Mouse (Mus musculus) splenic B cell, adult 2 months (primary cell): ENCODE measurements around the gene Gpr119.
A peak's percentile ranks its signal among the peaks of the same experiment; 100 is the strongest.

ENCODE experiments used
- DNase-seq: peaks from one replicate; pipeline ENCODE4 v3.0.0-alpha.2; 2011; ENCODE audit warnings: low read depth, low spot score
- H3K27me3 ChIP-seq: 2 replicates; pipeline ENCODE4 v1.6.1; 2012; ENCODE audit warnings: mild to moderate bottlenecking, low read length, moderate library complexity, mixed read lengths; ENCODE audit not compliant: control insufficient read depth, poor library complexity, insufficient read depth, severe bottlenecking
- H3K36me3 ChIP-seq: 2 replicates; pipeline ENCODE4 v1.6.1; 2012; ENCODE audit warnings: mild to moderate bottlenecking, low read length, moderate library complexity, mixed read lengths; ENCODE audit not compliant: control insufficient read depth, poor library complexity, insufficient read depth, severe bottlenecking

Gene Gpr119

DNA sequence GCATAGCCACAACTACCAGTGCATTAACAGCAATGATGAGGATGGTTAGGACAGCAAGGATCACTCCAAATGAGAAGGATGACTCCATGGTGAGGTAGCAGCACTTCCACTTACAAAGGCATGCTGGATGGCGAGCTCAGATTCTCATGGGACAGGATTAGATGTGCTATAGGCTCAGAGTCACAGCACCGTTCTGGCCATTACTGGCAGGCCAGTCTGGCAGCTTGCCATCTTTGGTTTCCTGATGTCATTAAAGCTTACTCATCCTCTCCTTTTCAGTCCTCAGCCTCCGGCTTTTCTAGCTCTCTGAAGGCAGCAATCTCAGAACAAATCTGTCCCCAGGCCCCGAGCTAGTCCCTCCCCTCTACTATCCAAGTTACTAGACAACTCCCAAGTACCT, at the start of gene Gpr119:
Gene Gpr119 (minus strand): TSS at position 308 of the 400 bp plus-strand sequence.
- no peak for DNase-seq
- H3K27me3 ChIP-seq, result no peaks in the 10 kb centered on the region
- H3K36me3 ChIP-seq, result no peaks in the 10 kb centered on the region

DNA sequence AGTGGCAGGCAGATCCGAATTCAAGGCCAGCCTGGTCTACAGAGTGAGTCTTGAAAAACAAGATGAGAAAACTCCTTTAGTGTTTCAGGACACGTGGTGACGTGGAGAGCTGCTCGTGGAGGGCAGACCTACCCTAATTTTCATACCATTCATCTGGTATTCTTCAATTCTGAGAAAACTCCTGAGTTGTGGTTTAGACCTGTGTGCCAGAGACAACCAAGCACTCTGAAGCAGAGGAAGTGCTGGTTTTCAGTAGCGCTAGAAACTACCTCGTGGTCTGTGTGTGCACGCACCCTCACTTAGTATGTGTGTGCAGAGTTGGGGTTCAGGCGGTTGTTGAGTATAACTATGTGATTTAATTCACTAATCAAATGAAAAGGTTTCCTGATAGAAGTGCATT, 38.6 kb upstream of the Gpr119 start:
- Histone ChIP-seq H3K36me3 (no peaks in the 10 kb centered on the region), H3K27me3 (no peaks in the 10 kb centered on the region)
- DNase-seq, result no peak

DNA sequence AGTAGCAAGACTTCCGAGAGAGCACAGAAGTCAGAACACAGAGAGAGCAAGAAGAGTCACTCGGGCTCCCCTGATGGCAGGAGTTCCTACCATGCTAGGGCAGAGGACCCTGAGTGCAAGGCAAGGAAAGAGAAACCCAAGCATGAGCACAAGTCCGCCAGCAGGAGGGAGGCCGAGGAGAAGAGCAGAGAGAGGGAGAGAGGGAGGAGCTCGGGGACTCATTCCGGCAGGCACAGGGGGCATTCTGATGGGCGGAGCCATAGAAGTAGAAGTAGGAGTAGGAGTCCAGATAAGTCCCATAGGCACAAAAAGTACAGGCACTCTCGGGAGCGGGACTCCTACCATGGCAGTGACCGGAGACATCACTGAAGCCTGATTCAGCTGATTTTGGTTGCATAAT, 35.4 kb upstream of the Gpr119 start:
- DNase-seq, result no peak
- Histone ChIP-seq H3K27me3 (no peaks in the 10 kb centered on the region), H3K36me3 (no peaks in the 10 kb centered on the region)

DNA sequence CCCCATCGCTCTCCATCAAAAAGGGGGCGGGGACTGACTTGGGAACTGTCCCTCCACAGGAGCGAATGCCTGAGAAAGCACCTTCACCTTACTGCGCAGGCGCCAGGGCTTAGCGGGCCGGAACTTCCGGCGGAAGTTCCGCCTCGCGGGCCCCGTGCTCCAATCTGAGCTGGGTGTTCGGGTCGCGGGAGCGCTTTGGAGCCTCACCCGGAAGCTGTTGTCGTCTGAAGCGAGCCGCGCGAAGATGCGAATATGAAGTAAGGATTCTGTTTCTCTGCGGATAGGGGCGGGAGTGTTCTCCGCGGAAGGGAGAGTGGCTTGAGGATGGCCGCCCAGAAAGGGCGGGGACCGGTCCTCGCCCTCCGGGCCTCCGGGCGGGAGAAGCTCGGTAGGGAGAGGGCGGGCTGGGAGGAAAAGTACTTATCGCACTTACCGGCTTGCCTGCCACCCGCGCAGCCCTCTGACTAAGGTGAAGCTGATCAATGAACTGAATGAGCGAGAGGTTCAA, 20.6 kb upstream of the Gpr119 start, which contains the start of gene Rbmx2:
Gene Rbmx2 (plus strand): TSS at position 141 of the 508 bp plus-strand sequence.
- DNase-seq, result peak; percentile 92
- Histone ChIP-seq H3K36me3 (no peaks in the 10 kb centered on the region), H3K27me3 (no peaks in the 10 kb centered on the region)

DNA sequence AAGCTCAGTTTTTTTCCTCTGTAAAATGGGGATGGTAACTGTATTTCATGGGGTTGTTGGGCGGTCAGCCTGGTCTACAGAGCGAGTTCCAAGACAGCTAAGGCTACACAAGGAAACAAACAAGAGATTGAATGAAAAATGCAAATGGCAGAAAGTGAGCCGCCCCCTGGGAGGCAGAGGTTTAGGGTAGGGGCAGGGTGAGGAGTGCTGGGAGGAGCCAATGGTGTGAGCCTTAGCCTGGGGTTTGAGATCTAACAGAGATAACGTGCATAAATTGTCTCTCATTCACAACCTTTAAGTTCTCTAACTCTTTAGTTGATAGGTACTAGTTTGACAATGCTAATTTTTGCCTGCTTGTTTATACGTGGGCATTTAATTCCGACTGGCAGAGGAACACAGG, 20.2 kb upstream of the Gpr119 start:
- no peaks in the 10 kb centered on the region for H3K27me3 ChIP-seq
- H3K36me3 ChIP-seq, result no peaks in the 10 kb centered on the region
- DNase-seq, result no peak

DNA sequence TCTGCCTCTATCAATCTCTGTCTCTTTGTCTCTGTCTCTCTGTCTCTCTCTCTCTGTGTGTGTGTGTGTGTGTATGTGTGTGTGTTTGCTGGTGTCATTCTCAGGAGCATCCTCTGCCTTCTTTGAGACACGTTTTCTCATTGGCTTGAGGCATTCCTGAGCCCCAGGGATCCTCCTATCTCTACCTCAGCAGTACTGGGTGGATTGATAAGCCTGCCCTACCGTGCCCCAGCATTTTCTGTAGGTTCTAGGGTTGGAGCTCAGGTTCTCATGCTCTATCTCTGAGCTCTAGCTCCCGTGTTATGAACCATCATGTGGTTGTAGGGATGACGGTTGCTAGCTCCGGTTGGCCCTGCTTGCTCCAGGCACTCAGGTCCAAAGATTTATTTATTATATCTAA, 9.6 kb upstream of the Gpr119 start:
- no peaks in the 10 kb centered on the region for H3K36me3 ChIP-seq
- H3K27me3 ChIP-seq, result no peaks in the 10 kb centered on the region
- no peak for DNase-seq

DNA sequence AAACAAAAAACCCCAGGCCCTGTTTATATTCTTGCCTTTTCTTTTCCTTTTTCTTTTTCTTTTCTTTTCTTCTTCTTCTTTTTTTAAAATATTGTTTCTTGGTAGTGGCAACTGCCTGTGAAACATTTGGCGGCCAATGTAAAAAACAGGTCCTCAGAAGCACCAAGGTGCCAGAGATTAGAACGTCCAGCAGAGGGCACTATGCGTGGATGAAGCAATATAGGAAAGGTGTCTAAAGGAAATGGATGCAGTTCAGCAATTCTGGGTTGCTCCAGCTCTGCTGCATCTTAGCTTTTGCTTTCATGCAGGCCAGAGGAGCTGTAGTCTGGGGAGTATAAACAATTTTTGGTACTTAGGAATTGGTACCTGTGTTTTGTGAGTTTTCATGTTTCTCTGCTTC, 9.2 kb upstream of the Gpr119 start:
- Histone ChIP-seq H3K36me3 (no peaks in the 10 kb centered on the region), H3K27me3 (no peaks in the 10 kb centered on the region)
- DNase-seq, result peak; percentile 69

DNA sequence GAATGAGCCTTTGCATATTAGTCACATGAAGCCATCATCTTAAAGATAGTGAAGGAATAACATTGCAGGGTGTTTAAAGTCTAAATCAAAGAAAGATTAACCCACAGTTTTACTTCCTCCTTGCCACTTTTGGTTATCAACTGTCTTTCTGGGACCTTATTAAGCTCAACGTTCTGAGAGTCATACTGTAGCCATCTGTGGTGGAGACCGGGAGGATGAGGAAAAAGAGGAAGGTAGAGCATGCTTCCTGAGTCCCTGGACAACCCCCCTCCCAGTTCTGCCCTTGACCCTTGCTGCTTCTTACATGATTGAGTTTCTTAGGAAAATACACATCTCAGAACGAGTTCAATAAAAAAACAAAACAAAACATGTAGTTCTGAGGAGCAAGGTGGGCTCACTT, 2.6 kb downstream of the Gpr119 start:
- no peak for DNase-seq
- Histone ChIP-seq H3K27me3 (no peaks in the 10 kb centered on the region), H3K36me3 (no peaks in the 10 kb centered on the region)

DNA sequence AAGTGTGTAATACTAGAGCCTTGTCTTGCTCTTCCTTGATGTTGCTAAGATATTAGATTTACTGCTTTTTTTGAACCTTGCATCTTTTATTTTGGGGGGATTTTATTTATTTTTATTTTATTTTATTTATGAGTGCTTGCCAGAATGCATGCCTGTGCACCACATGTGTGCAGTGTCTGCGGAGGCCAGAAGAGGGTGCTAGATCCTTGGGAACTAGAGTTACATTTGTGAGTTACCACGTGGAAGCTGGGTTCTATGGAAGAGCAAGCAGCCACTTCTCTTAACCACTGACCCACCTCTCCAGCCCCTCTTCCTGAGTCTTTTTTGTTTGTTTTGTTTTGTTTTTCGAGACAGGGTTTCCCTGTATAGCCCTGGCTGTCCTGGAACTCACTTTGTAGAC, 4.7 kb downstream of the Gpr119 start:
- DNase-seq, result peak; percentile 0
- Histone ChIP-seq H3K36me3 (no peaks in the 10 kb centered on the region), H3K27me3 (no peaks in the 10 kb centered on the region)

DNA sequence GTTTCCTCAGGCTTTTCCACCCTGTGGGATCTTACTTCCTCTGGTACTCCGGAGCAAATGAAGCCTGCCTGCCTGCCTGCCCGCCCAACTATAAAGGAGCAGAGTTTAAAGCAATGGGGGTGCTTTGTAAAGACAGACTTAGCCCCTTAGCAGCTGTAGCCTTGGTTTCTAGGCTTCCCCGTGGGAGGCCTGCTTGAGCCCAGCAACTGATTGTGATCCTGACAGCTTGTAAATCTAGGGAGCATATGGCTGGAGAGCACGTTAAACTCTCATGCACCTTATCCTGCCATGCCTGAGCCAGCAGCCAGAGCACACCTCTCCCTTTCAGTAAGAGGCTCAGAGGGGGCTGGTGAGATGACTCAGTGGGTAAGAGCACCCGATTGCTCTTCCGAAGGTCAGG, 7.5 kb downstream of the Gpr119 start:
- no peaks in the 10 kb centered on the region for H3K27me3 ChIP-seq
- DNase-seq, result no peak
- H3K36me3 ChIP-seq, result no peaks in the 10 kb centered on the region

DNA sequence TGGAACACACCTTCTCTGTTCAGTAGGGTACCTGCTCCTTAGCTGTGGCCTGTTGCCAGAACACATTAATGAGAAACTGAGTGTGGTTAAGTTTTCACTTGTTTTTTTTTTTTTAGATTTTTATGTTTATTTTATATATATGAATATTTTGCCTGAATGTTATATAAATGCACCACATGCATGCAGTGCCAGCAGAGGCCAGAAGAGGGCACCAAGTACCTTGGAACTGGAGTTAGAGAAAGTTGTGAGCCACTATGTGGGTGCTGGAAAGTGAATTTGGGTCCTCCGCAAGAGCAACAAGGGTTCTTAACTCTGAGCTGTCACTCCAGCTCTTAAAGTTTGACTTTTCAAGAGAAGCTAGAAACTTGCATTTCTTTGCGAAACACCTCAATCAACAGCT, 30.2 kb downstream of the Gpr119 start:
- H3K36me3 ChIP-seq, result no peaks in the 10 kb centered on the region
- no peaks in the 10 kb centered on the region for H3K27me3 ChIP-seq
- DNase-seq, result peak; percentile 48

DNA sequence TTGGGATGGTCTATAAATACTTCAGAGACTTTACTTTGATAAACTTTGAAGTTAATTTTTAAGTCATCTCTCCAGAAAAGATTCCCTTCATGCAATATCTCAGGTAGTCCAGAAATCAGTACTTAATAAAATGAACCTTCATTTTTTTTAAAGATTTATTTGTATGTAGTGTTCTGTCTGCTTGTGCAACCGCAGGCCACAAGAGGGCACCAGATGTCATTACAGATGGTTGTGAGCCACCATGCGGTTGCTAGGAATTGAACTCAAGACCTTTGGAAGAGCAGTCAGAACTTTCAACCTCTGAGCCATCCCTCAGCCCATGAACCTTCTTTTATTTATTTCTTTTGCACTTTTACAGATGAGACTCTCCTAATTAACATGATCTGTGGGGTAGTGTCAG, 37.2 kb downstream of the Gpr119 start:
- DNase-seq, result peak; percentile 30
- peaks cover 2% of the 10 kb centered on the region; the same call in 1 of the 2 replicates for H3K36me3 ChIP-seq
- H3K27me3 ChIP-seq, result no peaks in the 10 kb centered on the region

DNA sequence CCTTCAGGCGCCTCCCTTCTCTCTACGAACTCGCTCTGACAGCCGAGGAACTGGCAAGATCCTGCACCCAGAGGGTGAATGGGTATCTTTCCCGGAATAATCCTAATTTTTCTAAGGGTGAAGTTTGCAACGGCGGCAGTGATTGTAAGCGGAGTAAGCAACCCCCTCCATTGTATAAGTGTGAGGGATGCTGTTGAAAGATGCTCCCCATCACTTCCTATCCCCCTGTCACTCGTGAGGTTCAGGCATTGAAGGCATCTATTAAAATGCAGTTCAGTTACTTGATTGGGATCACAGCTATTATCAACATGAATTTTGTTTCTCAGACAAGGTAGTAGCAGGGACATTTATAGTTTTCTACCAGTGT, 50.2 kb downstream of the Gpr119 start:
- Histone ChIP-seq H3K36me3 (no peaks in the 10 kb centered on the region), H3K27me3 (no peaks in the 10 kb centered on the region)
- no peak for DNase-seq

DNA sequence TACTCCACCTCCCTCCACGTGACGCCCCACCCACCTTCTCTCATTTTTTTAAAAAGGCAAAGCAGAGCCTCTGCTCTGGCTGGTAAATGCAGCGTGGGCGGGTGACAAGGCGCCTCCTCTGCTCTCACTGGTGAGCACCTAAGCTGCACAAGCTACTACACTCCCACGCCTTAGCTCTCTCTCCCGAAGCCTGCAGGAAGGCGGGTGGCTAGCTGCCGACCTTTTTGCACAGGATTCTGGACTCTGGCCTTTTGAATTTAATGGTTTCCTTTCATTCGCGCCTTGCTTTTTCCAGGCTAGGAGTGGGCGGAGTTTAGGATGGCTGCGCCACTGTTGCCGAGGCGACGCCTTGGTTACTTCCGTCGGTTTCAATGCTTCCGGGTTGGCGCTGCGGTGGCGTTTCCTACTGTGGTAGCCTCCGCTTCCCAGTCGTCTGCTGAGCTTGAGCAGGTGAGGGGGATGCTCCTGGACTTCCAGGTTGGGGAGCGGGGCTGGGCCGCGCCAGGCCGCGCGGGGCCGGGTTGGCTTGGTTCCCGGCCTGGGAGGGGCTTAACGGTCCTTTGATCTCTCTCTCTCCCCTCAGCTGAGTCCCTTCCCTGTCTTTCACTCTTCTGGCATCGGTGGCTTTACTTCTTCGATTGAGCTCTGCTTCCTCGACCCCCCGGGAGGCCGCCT, 50.8 kb downstream of the Gpr119 start, which contains the start of gene Slc25a14:
Gene Slc25a14 (plus strand): TSS at position 35 of the 675 bp plus-strand sequence.
- DNase-seq, result peak; percentile 72
- H3K27me3 ChIP-seq, result no peaks in the 10 kb centered on the region

DNA sequence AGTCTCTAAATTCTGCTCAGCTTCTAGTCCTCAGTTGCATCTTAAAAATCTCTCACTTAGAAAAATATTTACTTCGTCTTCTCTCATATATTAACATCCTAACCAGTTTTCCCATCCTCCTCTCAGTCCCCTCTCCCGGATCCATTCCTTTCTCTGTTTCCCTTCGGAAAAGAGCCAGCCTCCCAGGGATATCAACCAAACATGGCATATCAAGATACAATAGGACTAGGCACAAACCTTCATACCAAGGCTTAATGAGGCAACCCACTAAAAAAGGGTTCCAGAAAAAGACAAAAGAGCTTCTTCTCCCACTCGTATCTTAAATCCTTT, 51.3 kb downstream of the Gpr119 start:
- DNase-seq, result no peak
- H3K27me3 ChIP-seq, result no peaks in the 10 kb centered on the region
- no peaks in the 10 kb centered on the region for H3K36me3 ChIP-seq

More for the DNA sequence above, 50.8 kb downstream of the Gpr119 start, which contains the start of gene Slc25a14:
- no peaks in the 10 kb centered on the region for H3K36me3 ChIP-seq
